Mouse (Mus musculus): ENCODE data around the gene Thnsl2. TPM values are rescaled to one million over a fixed set of nuclear protein-coding genes. Genes with fewer than 3 reads are reported as not detected.

Gene Thnsl2
- total RNA-seq, 2 experiments from 2014 or later: 3.2 to 3.9 TPM

Other genes starting within 250 kb of the Thnsl2 start
- gene Tex37, start 225.5 kb downstream of the Thnsl2 start, total RNA-seq (2021): not detected
- not detected for gene Foxi3, start 187.9 kb downstream of the Thnsl2 start, total RNA-seq (2021)
- gene Fabp1, start 55.4 kb upstream of the Thnsl2 start, total RNA-seq (2021): not detected
- 10 to 100 TPM; 14.8 to 16.6 TPM for gene Krcc1, start 127.2 kb upstream of the Thnsl2 start, total RNA-seq (2021)
- 1 to 10 TPM; 1.4 to 4.0 TPM for gene Smyd1, start 177.8 kb upstream of the Thnsl2 start, total RNA-seq (2021)
- gene Cd8b1, start 178.3 kb upstream of the Thnsl2 start, total RNA-seq (2021): not detected
- gene Cd8a, start 229.0 kb upstream of the Thnsl2 start, total RNA-seq (2021): not detected

Measured in layer of hippocampus, postnatal 14 days (tissue).